Mouse (Mus musculus) liver, embryonic 15.5 days (tissue): ENCODE data around the gene Edn2. TPM values are rescaled to one million over a fixed set of nuclear protein-coding genes. Genes with fewer than 3 reads are reported as not detected.
A peak's percentile ranks its signal among the peaks of the same experiment; 100 is the strongest.

Experiments used
- ATAC-seq: fragments of 200-750 bp; cut with Nextera tagmentation; 2 replicates; pipeline ENCODE4 v1.8.0; 2017; ENCODE audit warnings: moderate number of reproducible peaks, mild to moderate bottlenecking, moderate library complexity; ENCODE audit not compliant: insufficient read depth
- H3K27ac ChIP-seq: fragments of 300-500 bp; sonication (generic); replicated peaks from 2 replicates; pipeline ENCODE4 v1.5.1; 2015; ENCODE audit warnings: mild to moderate bottlenecking, inconsistent platforms
- H3K27me3 ChIP-seq: fragments of 300-500 bp; sonication (generic); 2 replicates; pipeline ENCODE4 v1.6.1; 2015; ENCODE audit warnings: mild to moderate bottlenecking, inconsistent platforms
- H3K36me3 ChIP-seq: fragments of 300-500 bp; sonication (generic); replicated peaks from 2 replicates; pipeline ENCODE4 v1.6.1; 2015; ENCODE audit warnings: moderate library complexity, mild to moderate bottlenecking, inconsistent platforms
- H3K4me1 ChIP-seq: fragments of 300-500 bp; sonication (generic); replicated peaks from 2 replicates; pipeline ENCODE4 v1.6.1; 2015; ENCODE audit warnings: inconsistent platforms
- H3K4me2 ChIP-seq: fragments of 300-500 bp; sonication (generic); 2 replicates; pipeline ENCODE4 v1.6.1; 2015; ENCODE audit warnings: moderate library complexity, mild to moderate bottlenecking, inconsistent platforms
- H3K4me3 ChIP-seq: fragments of 300-500 bp; sonication (generic); replicated peaks from 2 replicates; pipeline ENCODE4 v1.5.1; 2015; ENCODE audit warnings: mild to moderate bottlenecking, inconsistent platforms
- H3K9ac ChIP-seq: fragments of 300-500 bp; sonication (generic); 2 replicates; pipeline ENCODE4 v1.6.1; 2015; ENCODE audit warnings: moderate library complexity, mild to moderate bottlenecking, inconsistent platforms
- H3K9me3 ChIP-seq: fragments of 300-500 bp; sonication (generic); replicated peaks from 2 replicates; pipeline ENCODE4 v1.6.1; 2016; ENCODE audit warnings: inconsistent platforms
- WGBS: fragments of 180-500 bp; shearing (Covaris S2); methylation state at CpG from one replicate; pipeline ENCODE4 v1.1.7; 2015; ENCODE audit warnings: mixed read lengths; ENCODE audit not compliant: insufficient replicate concordance; 5-methylcytosine and 5-hydroxymethylcytosine counted together
- polyA plus RNA-seq: library from polyadenylated mRNA; unstranded; fragments of >200 nt; fragmentation: Nextera tagmentation; extraction: Ambion mirVana; gene quantifications from 2 replicates; pipeline ENCODE4 v1.2.1, GENCODE M21; 2015

Gene Edn2
- polyA plus RNA-seq, 1 experiment from 2014 or later: not detected

DNA sequence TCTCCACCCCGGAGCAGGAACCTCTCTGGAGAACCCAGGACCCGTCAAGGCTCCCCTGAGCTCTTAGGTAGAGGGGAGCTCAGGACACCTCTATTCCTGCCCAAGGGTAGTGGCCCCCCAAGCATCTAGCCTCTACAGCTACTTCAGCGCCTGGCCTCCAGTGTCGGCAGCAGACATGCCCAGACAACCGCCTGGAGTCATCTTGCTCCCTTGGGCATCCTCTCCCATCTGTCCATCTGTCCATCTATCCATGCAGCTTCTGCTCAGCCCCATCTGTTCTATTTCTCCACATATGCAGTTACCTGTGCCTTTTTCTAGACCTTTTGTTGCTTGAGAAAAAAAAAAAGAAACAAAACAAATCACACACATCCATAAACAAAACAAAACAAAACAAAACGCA lies 26.8 kb upstream of the Edn2 start:
- no peak for ATAC-seq
- 66% methylated on average over 6 of the region's 6 CpGs for WGBS
- no peak overlapping the region for H3K9ac ChIP-seq
- no peaks in the 10 kb centered on the region for H3K36me3 ChIP-seq
- no peaks in the 10 kb centered on the region for H3K27me3 ChIP-seq
- no peak overlapping the region for H3K4me2 ChIP-seq
- H3K4me1 ChIP-seq: no peaks in the 10 kb centered on the region
- no peaks in the 10 kb centered on the region for H3K9me3 ChIP-seq
- H3K27ac ChIP-seq: no peak overlapping the region
- no peak overlapping the region for H3K4me3 ChIP-seq

DNA sequence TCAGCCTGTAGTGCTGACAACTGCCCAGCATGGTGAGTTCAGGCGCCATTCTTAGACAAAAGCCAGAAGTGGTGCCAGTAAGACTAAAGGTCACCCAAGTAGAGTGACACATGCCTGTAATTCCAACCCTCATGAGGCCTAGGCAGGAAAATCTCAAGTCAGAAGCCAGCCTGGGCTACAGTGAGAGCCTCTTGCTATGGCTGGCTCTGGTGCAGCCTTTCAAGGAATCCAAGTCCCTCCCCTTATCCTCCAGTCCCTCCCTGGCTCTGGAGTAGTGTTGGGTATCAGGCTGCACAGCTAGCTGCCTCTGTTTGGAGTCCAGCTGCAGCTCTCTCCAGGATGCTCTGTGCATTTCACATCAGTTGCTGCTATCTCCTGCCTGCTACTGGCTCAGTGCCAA lies 19.2 kb upstream of the Edn2 start:
- 68% methylated on average over 1 of the region's 1 CpGs for WGBS
- ATAC-seq: no peak
- Histone ChIP-seq H3K9me3 (no peaks in the 10 kb centered on the region), H3K4me1 (no peaks in the 10 kb centered on the region), H3K9ac (no peak overlapping the region), H3K4me2 (no peak overlapping the region), H3K36me3 (no peaks in the 10 kb centered on the region), H3K27ac (no peak overlapping the region), H3K27me3 (no peaks in the 10 kb centered on the region), H3K4me3 (no peak overlapping the region)

- H3K4me1 ChIP-seq: no peaks in the 10 kb centered on the region
- no peaks in the 10 kb centered on the region for H3K9me3 ChIP-seq
- no peak overlapping the region for H3K4me2 ChIP-seq
- H3K4me3 ChIP-seq: no peak overlapping the region
- no peaks in the 10 kb centered on the region for H3K36me3 ChIP-seq
- ATAC-seq: no peak
- H3K27ac ChIP-seq: no peak overlapping the region
- no peak overlapping the region for H3K9ac ChIP-seq
- peaks cover 5% of the 10 kb centered on the region for H3K27me3 ChIP-seq
- 60% methylated on average over 9 of the region's 9 CpGs for WGBS
Observed at GRCm38 (mm10) chr4:120142905-120143304, 18.1 kb upstream of the Edn2 start.

DNA sequence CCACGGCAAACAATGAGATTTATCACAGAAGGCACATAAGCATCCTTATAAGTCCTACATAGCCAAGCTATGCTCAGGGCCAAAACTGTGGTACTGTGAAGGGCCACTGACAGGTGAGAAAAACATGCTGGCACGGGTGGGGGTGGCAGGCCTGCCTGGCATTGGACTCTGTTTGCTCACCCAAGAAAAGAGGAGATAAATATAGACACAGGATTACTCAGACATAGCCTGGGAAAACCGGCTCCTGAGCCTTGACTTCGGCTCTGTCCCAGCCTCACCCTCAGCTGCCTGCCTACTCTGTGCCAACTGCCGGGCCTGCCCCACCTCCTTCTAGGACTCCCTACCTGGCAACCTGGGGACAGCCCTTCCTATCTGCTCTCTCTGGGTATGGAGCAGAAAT lies 16.7 kb upstream of the Edn2 start:
- H3K4me3 ChIP-seq: no peak overlapping the region
- no peaks in the 10 kb centered on the region for H3K36me3 ChIP-seq
- no peak overlapping the region for H3K9ac ChIP-seq
- H3K4me1 ChIP-seq: 0 out of 2 replicates have a peak, but pooled peaks cover 5% of the 10 kb centered on the region
- WGBS: 55% methylated on average over 5 of the region's 5 CpGs
- H3K27ac ChIP-seq: no peak overlapping the region
- H3K4me2 ChIP-seq: no peak overlapping the region
- no peak for ATAC-seq
- peaks cover 20% of the 10 kb centered on the region for H3K27me3 ChIP-seq
- no peaks in the 10 kb centered on the region for H3K9me3 ChIP-seq

DNA sequence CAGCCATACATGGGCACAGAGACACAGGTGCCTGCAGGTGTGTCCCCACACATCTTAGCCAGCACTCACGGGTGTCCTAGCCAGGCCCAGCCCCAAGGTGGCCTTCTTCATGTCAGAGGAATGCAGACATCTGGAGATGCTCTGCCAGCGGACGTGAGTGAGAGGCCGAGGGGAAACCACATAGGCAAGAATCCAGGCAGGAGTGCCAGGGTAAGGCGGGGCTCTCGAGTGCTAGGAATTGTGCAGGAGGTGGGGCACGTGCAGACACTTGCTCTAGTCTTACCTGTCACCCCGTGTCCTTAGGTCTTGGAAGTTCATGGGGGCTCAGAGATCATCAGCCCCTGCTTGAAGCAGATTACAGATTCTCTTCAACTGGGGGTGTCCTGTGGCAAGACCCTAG lies 15.1 kb upstream of the Edn2 start:
- 44% methylated on average over 8 of the region's 8 CpGs for WGBS

GRCm38 (mm10) chr4:120148291-120149141 lies 12.5 kb upstream of the Edn2 start:
- H3K27ac ChIP-seq: no peak overlapping the region
- 0 out of 2 replicates have a peak, but pooled peaks cover 5% of the 10 kb centered on the region for H3K4me1 ChIP-seq
- H3K27me3 ChIP-seq: peaks cover 29% of the 10 kb centered on the region
- H3K9ac ChIP-seq: no peak overlapping the region
- WGBS: 4% methylated on average over 45 of the region's 45 CpGs
- no peak overlapping the region for H3K4me3 ChIP-seq
- 0 out of 2 replicates have a peak, but pooled peaks have one; percentile 28 for ATAC-seq
- peak overlapping the region; percentile 39 for H3K4me2 ChIP-seq
- H3K9me3 ChIP-seq: no peaks in the 10 kb centered on the region
- H3K36me3 ChIP-seq: no peaks in the 10 kb centered on the region

More for the DNA sequence above, 15.1 kb upstream of the Edn2 start:
- Histone ChIP-seq H3K9me3 (no peaks in the 10 kb centered on the region), H3K27me3 (peaks cover 29% of the 10 kb centered on the region), H3K36me3 (no peaks in the 10 kb centered on the region), H3K9ac (no peak overlapping the region), H3K4me2 (no peak overlapping the region), H3K4me3 (no peak overlapping the region), H3K27ac (no peak overlapping the region), H3K4me1 (0 out of 2 replicates have a peak, but pooled peaks cover 5% of the 10 kb centered on the region)
- ATAC-seq: no peak

GRCm38 (mm10) chr4:120149142-120149524 lies 11.9 kb upstream of the Edn2 start:
- 0 out of 2 replicates have a peak, but pooled peaks cover 5% of the 10 kb centered on the region for H3K4me1 ChIP-seq
- no peak for ATAC-seq
- H3K27ac ChIP-seq: no peak overlapping the region
- WGBS: 21% methylated on average over 3 of the region's 3 CpGs
- no peak overlapping the region for H3K9ac ChIP-seq
- no peaks in the 10 kb centered on the region for H3K36me3 ChIP-seq
- no peak overlapping the region for H3K4me2 ChIP-seq
- peaks cover 29% of the 10 kb centered on the region for H3K27me3 ChIP-seq
- H3K4me3 ChIP-seq: no peak overlapping the region
- H3K9me3 ChIP-seq: no peaks in the 10 kb centered on the region

- no peaks in the 10 kb centered on the region for H3K9me3 ChIP-seq
- WGBS: 35% methylated on average over 6 of the region's 6 CpGs
- H3K27me3 ChIP-seq: peaks cover 29% of the 10 kb centered on the region
- H3K36me3 ChIP-seq: no peaks in the 10 kb centered on the region
- no peak overlapping the region for H3K4me3 ChIP-seq
- no peak overlapping the region for H3K9ac ChIP-seq
- 0 out of 2 replicates have a peak, but pooled peaks cover 5% of the 10 kb centered on the region for H3K4me1 ChIP-seq
- no peak overlapping the region for H3K4me2 ChIP-seq
- H3K27ac ChIP-seq: no peak overlapping the region
- ATAC-seq: no peak
Observed at GRCm38 (mm10) chr4:120150345-120150920, 10.6 kb upstream of the Edn2 start.

GRCm38 (mm10) chr4:120151906-120152305 lies 9.1 kb upstream of the Edn2 start:
- 0 out of 2 replicates have a peak, but pooled peaks cover 5% of the 10 kb centered on the region for H3K4me1 ChIP-seq
- H3K27me3 ChIP-seq: peaks cover 29% of the 10 kb centered on the region
- H3K4me3 ChIP-seq: no peak overlapping the region
- H3K9ac ChIP-seq: no peak overlapping the region
- no peaks in the 10 kb centered on the region for H3K36me3 ChIP-seq
- H3K9me3 ChIP-seq: no peaks in the 10 kb centered on the region
- 69% methylated on average over 6 of the region's 6 CpGs for WGBS
- no peak overlapping the region for H3K4me2 ChIP-seq
- no peak overlapping the region for H3K27ac ChIP-seq
- no peak for ATAC-seq

DNA sequence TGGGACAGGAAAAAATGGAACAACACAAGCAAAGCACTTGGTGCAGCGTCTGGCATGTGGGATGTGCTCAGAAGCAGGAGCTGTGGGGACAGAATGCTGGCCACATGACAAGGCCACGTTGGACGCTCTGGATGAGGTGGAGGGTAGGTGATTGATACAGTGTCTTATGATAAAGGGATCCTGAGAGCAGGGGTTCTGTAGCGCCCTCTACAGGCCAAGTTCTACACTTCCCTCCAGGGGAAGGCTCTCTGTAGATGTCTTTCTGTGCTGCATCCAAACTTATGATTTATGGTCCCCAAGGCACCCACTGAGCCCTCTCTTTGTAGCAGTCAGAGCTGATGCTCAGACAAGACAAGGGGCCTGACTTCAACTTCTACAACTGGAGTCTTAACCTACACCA lies 8.4 kb upstream of the Edn2 start:
- WGBS: 36% methylated on average over 4 of the region's 4 CpGs
- no peaks in the 10 kb centered on the region for H3K9me3 ChIP-seq
- H3K9ac ChIP-seq: no peak overlapping the region
- no peaks in the 10 kb centered on the region for H3K36me3 ChIP-seq
- H3K27ac ChIP-seq: no peak overlapping the region
- no peak overlapping the region for H3K4me2 ChIP-seq
- peaks cover 26% of the 10 kb centered on the region for H3K27me3 ChIP-seq
- H3K4me3 ChIP-seq: no peak overlapping the region
- H3K4me1 ChIP-seq: 0 out of 2 replicates have a peak, but pooled peaks cover 5% of the 10 kb centered on the region
- no peak for ATAC-seq

GRCm38 (mm10) chr4:120153736-120154135 lies 7.3 kb upstream of the Edn2 start:
- no peak for ATAC-seq
- 47% methylated on average over 3 of the region's 3 CpGs for WGBS
- H3K36me3 ChIP-seq: no peaks in the 10 kb centered on the region
- H3K4me1 ChIP-seq: 0 out of 2 replicates have a peak, but pooled peaks cover 4% of the 10 kb centered on the region
- no peak overlapping the region for H3K9ac ChIP-seq
- H3K27me3 ChIP-seq: peaks cover 16% of the 10 kb centered on the region
- H3K4me2 ChIP-seq: no peak overlapping the region
- H3K27ac ChIP-seq: no peak overlapping the region
- no peak overlapping the region for H3K4me3 ChIP-seq
- H3K9me3 ChIP-seq: no peaks in the 10 kb centered on the region
